Mouse (Mus musculus): ENCODE measurements at regions not wholly inside any gene's neighbourhood (a gene's known extent, or its start where the extent isn't known, plus 50 kb on each side); places are given as distances from the start of the nearest gene placed in this dataset.

- Histone ChIP-seq H3K9ac (no peak overlapping the region), H3K27ac (no peak overlapping the region), H3K4me3 (no peak overlapping the region), H3K27me3 (0 out of 2 replicates have a peak, but pooled peaks cover 2% of the 10 kb centered on the region), H3K9me3 (no peaks in the 10 kb centered on the region), H3K4me1 (replicated peaks) (no peaks in the 10 kb centered on the region), H3K36me3 (no peaks in the 10 kb centered on the region), H3K4me2 (no peak overlapping the region)
- ATAC-seq (ENCODE audit: low FRiP score) = no peak
- 27% methylated on average over 3 of the region's 3 CpGs for WGBS
Measured at GRCm38 (mm10) chr11:37498463-37499015, 262.8 kb upstream of the Tenm2 start.

GRCm38 (mm10) chr11:37497874-37498273, 262.1 kb upstream of the Tenm2 start:
- H3K4me2 ChIP-seq = no peak overlapping the region
- ATAC-seq (ENCODE audit: low FRiP score) = no peak
- 22% methylated on average over 9 of the region's 9 CpGs for WGBS
- no peaks in the 10 kb centered on the region for H3K9me3 ChIP-seq
- H3K36me3 ChIP-seq = no peaks in the 10 kb centered on the region
- no peak overlapping the region for H3K27ac ChIP-seq
- no peaks in the 10 kb centered on the region for H3K4me1 ChIP-seq (replicated peaks)
- H3K4me3 ChIP-seq = no peak overlapping the region
- 0 out of 2 replicates have a peak, but pooled peaks cover 2% of the 10 kb centered on the region for H3K27me3 ChIP-seq
- H3K9ac ChIP-seq = no peak overlapping the region

- no peak overlapping the region for H3K27ac ChIP-seq
- H3K9ac ChIP-seq = no peak overlapping the region
- no peaks in the 10 kb centered on the region for H3K9me3 ChIP-seq
- no peak overlapping the region for H3K4me3 ChIP-seq
- H3K4me2 ChIP-seq = no peak overlapping the region
- no peak for ATAC-seq (ENCODE audit: low FRiP score)
- no peaks in the 10 kb centered on the region for H3K4me1 ChIP-seq (replicated peaks)
- WGBS = 70% methylated on average over 3 of the region's 3 CpGs
- no peaks in the 10 kb centered on the region for H3K36me3 ChIP-seq
- H3K27me3 ChIP-seq = no peaks in the 10 kb centered on the region
Measured at GRCm38 (mm10) chr11:37480236-37480635, 244.5 kb upstream of the Tenm2 start.

GRCm38 (mm10) chr11:37478970-37479482, 243.3 kb upstream of the Tenm2 start:
- Histone ChIP-seq H3K4me3 (no peak overlapping the region), H3K4me2 (no peak overlapping the region), H3K36me3 (no peaks in the 10 kb centered on the region), H3K4me1 (replicated peaks) (no peaks in the 10 kb centered on the region), H3K27ac (no peak overlapping the region), H3K9me3 (no peaks in the 10 kb centered on the region), H3K27me3 (no peaks in the 10 kb centered on the region), H3K9ac (no peak overlapping the region)
- WGBS = 91% methylated on average over 6 of the region's 6 CpGs
- no peak for ATAC-seq (ENCODE audit: low FRiP score)

DNA sequence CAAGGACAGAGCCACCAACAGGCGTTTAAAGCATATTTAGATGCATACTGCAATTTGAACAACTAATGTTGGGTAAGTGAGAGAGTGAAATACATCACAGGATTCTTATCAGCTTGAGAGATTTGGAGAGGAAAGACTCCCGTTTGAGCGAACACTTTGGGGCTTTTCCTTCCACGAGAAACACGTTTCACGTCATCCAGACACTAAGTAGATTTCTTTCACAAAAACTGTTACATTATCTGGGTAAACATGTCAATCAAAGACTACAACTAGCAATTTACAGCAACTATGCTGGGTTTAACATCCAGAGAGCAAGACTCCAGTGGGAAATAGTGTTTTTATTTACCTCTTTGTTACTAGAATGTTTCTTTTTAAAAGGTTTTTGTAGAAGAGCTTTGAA, 238.3 kb upstream of the Tenm2 start:
- WGBS = 74% methylated on average over 6 of the region's 6 CpGs
- no peaks in the 10 kb centered on the region for H3K27me3 ChIP-seq
- H3K9ac ChIP-seq = no peak overlapping the region
- no peak overlapping the region for H3K27ac ChIP-seq
- ATAC-seq (ENCODE audit: low FRiP score) = no peak
- no peaks in the 10 kb centered on the region for H3K4me1 ChIP-seq (replicated peaks)
- no peak overlapping the region for H3K4me3 ChIP-seq
- H3K4me2 ChIP-seq = no peak overlapping the region
- H3K36me3 ChIP-seq = no peaks in the 10 kb centered on the region
- no peaks in the 10 kb centered on the region for H3K9me3 ChIP-seq

DNA sequence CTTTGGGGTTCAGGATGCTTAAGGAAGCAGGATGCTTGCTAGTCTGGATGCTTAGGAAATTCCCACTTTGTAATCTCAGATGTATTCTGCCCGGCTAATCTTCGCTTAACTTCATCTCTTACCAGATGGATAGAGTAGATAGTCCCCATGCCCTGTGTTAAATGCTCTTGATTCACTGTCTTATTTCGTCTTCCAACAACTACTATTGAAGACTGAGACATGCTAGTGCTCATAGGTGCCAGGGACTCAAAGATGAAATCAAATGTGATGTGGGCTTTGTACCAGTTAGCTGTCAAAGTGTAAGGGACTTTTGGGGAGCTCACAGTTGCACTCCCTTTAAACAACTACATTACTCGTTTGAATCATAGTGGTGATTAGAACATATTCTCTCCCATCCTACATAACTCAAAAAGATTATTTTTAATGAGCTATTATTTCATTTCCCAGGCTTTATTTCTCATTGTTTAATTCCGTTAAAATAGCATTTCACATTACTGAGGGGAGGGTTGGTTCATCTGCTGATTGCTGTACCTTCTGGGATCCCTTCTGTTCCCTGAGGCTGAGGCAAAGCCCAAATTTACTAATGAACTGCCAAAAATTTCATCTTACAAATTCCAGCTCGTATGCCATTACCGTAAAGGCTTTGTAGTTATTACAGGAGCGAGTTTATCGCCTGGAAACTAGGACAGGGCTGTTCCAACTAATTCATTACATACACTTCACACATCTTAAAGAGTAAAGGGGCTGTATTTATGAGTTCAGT, 228.1 kb upstream of the Tenm2 start:
- H3K9ac ChIP-seq = no peak overlapping the region
- H3K4me1 ChIP-seq (replicated peaks) = no peaks in the 10 kb centered on the region
- H3K4me2 ChIP-seq = no peak overlapping the region
- no peaks in the 10 kb centered on the region for H3K27me3 ChIP-seq
- 87% methylated on average over 9 of the region's 9 CpGs for WGBS
- no peaks in the 10 kb centered on the region for H3K9me3 ChIP-seq
- no peak overlapping the region for H3K27ac ChIP-seq
- no peaks in the 10 kb centered on the region for H3K36me3 ChIP-seq
- no peak overlapping the region for H3K4me3 ChIP-seq
- ATAC-seq (ENCODE audit: low FRiP score) = no peak

DNA sequence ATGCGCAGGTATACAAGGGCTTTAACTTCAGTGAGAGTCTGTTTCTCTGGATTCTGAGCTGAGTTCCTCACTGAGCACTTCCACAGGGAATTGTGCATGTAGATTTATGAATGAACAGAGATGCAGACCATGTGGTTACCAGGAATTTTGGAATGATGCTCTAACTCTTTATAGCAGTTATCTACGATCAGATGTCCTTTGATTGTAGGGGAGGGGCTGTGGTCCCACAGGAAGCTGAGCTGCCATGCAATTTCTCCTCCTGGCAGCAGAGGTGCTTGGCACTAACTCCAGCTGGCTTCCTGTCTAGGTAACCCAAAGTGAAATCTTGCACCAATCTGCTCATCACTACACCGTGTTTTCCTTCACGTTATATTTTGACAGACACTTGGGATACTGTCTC, 226.6 kb upstream of the Tenm2 start:
- Histone ChIP-seq H3K4me3 (no peak overlapping the region), H3K9me3 (no peaks in the 10 kb centered on the region), H3K9ac (no peak overlapping the region), H3K36me3 (no peaks in the 10 kb centered on the region), H3K27ac (no peak overlapping the region), H3K4me2 (no peak overlapping the region), H3K4me1 (replicated peaks) (no peaks in the 10 kb centered on the region), H3K27me3 (no peaks in the 10 kb centered on the region)
- ATAC-seq (ENCODE audit: low FRiP score) = no peak
- WGBS = 87% methylated on average over 4 of the region's 4 CpGs

DNA sequence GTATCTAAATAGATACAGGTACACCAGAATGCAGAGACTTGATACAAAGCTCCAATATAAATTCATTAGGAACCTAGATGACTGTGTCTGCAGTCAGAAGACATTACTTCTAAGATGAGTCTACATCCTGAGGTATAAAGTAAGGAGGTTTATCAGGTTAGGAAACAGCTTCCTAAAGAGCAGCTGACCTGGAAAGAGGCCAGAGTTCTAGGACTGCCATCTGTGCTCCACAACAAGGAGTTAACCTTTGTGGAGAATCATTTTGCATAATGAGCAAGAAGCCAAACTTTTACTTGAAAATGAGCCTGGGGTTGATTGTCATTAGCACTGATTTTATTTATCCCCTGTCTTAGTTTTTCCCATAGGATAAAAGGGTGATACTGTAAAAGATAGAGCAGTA, 211.6 kb upstream of the Tenm2 start:
- Histone ChIP-seq H3K9me3 (no peaks in the 10 kb centered on the region), H3K4me3 (no peak overlapping the region), H3K4me1 (replicated peaks) (no peaks in the 10 kb centered on the region), H3K36me3 (no peaks in the 10 kb centered on the region), H3K27me3 (no peaks in the 10 kb centered on the region), H3K9ac (no peak overlapping the region), H3K4me2 (no peak overlapping the region), H3K27ac (no peak overlapping the region)
- ATAC-seq (ENCODE audit: low FRiP score) = no peak

- no peak overlapping the region for H3K4me3 ChIP-seq
- H3K4me1 ChIP-seq (replicated peaks) = no peaks in the 10 kb centered on the region
- H3K27me3 ChIP-seq = no peaks in the 10 kb centered on the region
- no peak overlapping the region for H3K4me2 ChIP-seq
- no peak overlapping the region for H3K27ac ChIP-seq
- ATAC-seq (ENCODE audit: low FRiP score) = no peak
- no peaks in the 10 kb centered on the region for H3K9me3 ChIP-seq
- H3K9ac ChIP-seq = no peak overlapping the region
- 76% methylated on average over 1 of the region's 1 CpGs for WGBS
- H3K36me3 ChIP-seq = no peaks in the 10 kb centered on the region
Measured at GRCm38 (mm10) chr11:37446626-37447025, 210.9 kb upstream of the Tenm2 start.

- WGBS = 67% methylated on average over 2 of the region's 2 CpGs
- Histone ChIP-seq H3K4me2 (no peak overlapping the region), H3K4me3 (no peak overlapping the region), H3K9me3 (no peaks in the 10 kb centered on the region), H3K4me1 (replicated peaks) (no peaks in the 10 kb centered on the region), H3K27me3 (no peaks in the 10 kb centered on the region), H3K9ac (no peak overlapping the region), H3K27ac (no peak overlapping the region), H3K36me3 (no peaks in the 10 kb centered on the region)
- ATAC-seq (ENCODE audit: low FRiP score) = no peak
Measured at GRCm38 (mm10) chr11:37442781-37443180, 207.0 kb upstream of the Tenm2 start.

- Histone ChIP-seq H3K27ac (no peak overlapping the region), H3K4me2 (no peak overlapping the region), H3K9ac (no peak overlapping the region), H3K36me3 (no peaks in the 10 kb centered on the region), H3K27me3 (no peaks in the 10 kb centered on the region), H3K4me3 (no peak overlapping the region), H3K9me3 (no peaks in the 10 kb centered on the region), H3K4me1 (replicated peaks) (0 out of 2 replicates have a peak, but pooled peaks cover 6% of the 10 kb centered on the region)
- no peak for ATAC-seq (ENCODE audit: low FRiP score)
- WGBS = 55% methylated on average over 2 of the region's 2 CpGs
Measured at GRCm38 (mm10) chr11:37434600-37434999, 198.8 kb upstream of the Tenm2 start.

GRCm38 (mm10) chr11:37424312-37425169, 188.8 kb upstream of the Tenm2 start:
- Histone ChIP-seq H3K4me3 (no peak overlapping the region), H3K9ac (no peak overlapping the region), H3K9me3 (no peaks in the 10 kb centered on the region), H3K36me3 (no peaks in the 10 kb centered on the region), H3K4me2 (no peak overlapping the region), H3K27ac (no peak overlapping the region), H3K4me1 (replicated peaks) (no peaks in the 10 kb centered on the region), H3K27me3 (no peaks in the 10 kb centered on the region)
- WGBS = 25% methylated on average over 5 of the region's 5 CpGs
- no peak for ATAC-seq (ENCODE audit: low FRiP score)

All from hindbrain, embryonic 13.5 days (tissue).